Mouse (Mus musculus) NIH3T3 (cell line): ENCODE data around the gene Lrfn3.
A peak's percentile ranks its signal among the peaks of the same experiment; 100 is the strongest.

ENCODE experiments used
- DNase-seq: peaks from one replicate; pipeline ENCODE4 v3.0.0-alpha.2; 2012; ENCODE audit warnings: low read depth

The Lrfn3 gene

DNA sequence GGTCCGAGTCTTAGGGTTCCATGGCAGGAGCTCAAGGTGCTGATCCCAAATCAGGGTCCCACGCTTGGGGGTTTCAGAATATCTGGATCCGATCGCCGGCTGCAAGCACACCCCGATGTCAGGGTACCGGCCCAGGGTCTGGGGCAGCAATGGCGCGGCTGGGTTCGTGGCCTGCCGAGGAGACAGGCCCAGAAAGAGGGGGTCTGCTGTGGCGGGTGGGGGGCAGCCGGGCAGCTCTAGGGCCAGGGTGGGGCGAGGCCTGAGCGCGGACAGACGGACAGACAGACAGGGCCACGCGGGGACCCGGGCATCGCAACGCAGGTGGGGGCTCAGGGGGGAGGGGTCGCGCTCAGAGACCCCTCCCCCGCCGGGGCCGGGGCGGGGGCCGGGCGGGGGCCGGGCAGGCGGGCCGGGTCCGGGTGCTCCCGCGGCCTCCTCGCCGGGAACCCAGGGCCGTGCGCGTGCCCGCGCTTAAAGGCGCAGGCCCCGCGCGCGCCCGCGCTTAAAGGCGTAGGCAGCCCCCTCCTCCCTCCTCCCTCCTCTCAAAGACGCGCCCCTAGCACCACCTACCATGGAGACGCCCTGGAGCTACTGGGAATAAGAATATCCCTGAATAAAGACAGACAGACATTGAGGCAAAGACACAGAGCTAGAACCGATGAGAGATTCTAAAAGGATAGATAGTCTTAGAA, at the start of gene Lrfn3:
Gene Lrfn3, minus strand, starts transcription at position 121 of the 692 bp plus-strand sequence.
- peak; percentile 89 for DNase-seq

GRCm38 (mm10) chr7:30411023-30411422, 48.5 kb upstream of the Lrfn3 start:
- no peak for DNase-seq

- DNase-seq: no peak
Measured at GRCm38 (mm10) chr7:30409789-30410188, 47.2 kb upstream of the Lrfn3 start.

DNA sequence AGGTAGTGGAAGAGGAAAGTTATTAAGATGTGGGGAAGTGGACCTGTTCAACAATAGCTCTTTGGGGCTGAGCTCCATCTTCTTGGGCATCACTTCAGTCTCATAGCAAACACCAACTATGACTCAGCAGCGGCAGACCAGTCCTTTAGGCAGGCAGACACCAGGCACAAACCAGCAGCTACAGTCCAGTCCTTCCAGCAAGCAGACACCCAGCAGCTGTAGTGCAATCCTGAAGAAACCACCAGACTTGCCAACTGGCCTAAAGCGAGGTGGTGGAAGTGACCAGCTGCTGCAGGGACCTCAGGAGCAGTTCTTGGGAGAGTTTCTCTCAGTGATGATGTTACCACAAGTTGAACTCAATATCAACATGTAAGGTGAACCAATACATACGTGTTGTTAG, 46.1 kb upstream of the Lrfn3 start:
- DNase-seq: peak; percentile 18

GRCm38 (mm10) chr7:30402343-30402742, 39.8 kb upstream of the Lrfn3 start:
- no peak for DNase-seq

GRCm38 (mm10) chr7:30399671-30400070, 37.1 kb upstream of the Lrfn3 start:
- peak; percentile 22 for DNase-seq

DNA sequence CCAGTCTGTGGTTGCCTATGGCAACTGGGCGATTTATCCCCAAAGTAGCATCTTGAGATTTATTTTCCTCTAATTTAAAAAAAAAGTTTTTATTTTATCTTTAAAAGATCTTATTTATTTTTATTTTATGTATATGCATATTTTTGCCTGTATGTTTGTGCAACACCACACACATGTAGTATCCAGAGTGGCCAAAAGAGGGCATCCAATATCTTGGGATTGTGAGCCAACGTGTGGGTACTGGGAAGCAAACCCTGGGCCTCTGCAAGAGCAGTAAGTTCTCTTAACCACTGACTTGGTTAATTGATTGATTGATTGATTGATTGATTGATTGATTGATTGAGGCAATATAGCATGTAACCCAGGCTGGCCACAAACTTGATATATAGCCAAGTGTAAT, 32.3 kb upstream of the Lrfn3 start:
- peak; percentile 41 for DNase-seq

DNA sequence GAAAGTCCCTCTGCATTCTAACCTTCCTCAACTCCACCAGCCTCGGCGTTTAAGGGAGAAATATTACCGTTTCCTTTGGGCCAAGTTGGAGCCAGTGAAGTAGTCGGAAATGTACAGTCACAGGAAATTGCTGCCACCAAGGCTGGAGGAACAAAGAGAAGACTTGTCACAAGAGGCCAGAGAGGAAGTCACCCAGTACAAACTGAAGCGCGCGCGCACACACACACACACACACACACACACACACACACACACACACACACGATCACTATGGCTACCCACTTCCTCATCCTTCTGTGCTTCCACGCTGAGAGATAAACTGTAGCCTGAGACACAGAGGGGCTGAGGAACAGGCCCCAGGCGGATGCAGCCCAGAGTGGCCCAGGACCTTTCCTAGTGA, 31.8 kb upstream of the Lrfn3 start:
- no peak for DNase-seq

DNA sequence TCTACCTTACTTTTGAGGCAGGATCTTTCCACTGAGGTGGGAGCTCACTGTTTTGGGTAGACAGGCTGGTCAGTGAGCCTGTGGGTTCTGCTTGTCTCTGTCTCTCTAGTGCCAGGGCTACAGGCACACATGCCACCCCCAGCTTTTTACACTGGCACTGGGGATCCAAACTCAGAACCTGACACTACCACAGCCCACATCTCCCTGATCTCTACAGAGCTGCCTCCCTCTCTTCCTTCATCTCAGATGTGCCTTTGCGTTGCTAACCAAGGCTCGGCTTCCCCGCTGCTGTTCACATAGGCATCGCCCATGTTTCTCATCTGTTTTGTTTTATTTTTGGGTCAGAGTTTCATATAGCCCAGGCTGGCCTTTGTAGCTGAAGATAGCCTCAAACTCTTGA, 31.1 kb upstream of the Lrfn3 start:
- DNase-seq: no peak

DNA sequence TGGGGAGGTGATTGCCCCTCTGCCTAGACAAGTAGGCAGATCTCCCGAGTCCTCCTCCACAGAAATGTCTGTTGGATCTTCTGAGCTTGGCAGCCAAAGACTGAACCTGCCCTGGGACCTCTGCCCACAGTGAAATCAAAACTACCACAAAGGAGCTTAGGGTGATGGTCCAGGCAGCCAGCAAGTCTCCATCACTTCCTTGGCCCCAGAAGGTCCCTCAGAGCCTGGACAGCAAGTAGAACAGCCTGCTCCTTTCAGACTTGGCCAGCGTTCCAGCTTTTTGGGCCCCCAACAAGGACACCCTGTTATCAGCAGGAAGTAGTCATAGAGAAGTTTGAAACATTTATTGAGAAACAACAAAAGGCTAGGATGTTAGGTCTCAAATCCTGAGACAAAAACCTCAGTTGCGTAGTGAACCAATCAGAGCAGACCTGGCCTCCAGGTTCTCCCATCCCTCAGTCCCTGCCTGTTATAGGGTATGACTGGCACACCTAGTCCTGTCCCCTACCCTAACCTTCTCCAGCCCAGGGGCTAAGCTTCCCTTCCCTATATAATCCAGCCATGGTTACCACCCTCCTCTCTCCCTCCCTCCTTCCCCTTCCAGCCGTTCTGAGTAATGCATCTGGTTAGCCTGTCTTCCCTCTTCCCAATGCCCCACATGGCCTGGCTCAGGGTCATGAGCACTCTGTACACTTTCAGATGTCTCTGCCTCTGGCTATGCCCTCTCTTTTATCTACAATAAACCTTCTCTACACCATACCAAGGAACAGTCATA, 30.4 kb upstream of the Lrfn3 start:
- DNase-seq: no peak

DNA sequence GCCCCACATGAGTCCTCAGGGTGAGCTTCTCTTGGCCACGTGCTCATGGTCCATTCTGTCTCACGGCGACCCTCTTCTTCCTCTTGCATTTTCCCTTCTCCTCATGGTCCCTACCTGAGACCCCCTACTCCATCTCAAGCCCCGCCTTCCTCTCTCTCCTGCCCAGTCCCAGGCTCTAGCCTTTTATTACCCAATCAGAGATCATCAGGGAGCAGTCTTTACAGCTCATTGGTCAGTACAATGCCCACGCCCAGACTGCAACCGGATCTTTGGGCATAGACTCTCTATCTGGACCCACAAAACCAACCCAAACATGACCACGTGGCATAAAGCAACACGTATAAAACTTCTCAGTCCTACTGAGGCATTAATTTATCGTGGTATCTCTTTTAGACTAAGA, 21.5 kb upstream of the Lrfn3 start:
- DNase-seq: no peak

GRCm38 (mm10) chr7:30380061-30380460, 17.5 kb upstream of the Lrfn3 start:
- no peak for DNase-seq

DNA sequence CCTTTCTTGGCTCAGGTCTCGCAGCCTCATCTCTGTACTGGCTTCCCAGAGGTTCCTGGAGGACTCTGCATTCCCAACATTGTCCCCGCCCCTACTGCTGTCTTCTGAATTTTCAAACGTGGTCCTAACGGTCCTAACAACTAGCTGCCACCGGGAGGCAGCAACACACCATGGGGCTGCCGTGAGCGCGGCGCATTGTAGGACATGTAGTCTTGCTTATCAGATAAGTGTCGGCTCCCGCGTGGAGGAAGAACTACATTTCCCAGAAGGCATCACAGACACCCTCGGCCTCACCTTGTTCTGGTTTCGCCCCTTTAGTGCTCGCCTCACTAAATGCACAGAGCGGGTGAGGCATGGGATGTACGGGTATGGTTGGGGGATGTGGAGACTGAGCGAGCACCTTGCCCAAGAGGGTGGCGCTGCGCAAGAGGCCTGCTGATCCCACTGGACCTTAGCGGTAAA, 11.0 kb upstream of the Lrfn3 start:
- DNase-seq: peak; percentile 99

GRCm38 (mm10) chr7:30367466-30367865, 4.9 kb upstream of the Lrfn3 start:
- DNase-seq: no peak

DNA sequence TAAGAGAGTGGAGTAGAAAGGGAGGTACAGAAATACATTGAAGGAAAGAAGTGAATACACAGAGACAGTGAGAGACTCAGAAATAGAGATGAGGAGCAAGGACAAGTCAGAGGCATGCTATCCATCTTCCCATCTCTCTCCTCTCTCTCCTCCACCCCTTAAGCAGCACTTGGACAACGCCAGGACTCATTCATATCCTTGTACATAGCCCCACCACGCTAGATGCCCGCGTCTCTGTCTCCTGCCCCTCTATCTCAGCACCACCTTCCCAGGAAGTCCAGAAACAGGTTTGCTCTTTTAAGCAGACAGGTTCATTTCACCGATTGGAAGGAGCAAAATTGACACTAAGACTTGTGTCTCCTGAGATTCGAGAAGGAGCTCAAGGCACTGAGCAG, 769 bp upstream of the Lrfn3 start:
- DNase-seq: no peak

DNA sequence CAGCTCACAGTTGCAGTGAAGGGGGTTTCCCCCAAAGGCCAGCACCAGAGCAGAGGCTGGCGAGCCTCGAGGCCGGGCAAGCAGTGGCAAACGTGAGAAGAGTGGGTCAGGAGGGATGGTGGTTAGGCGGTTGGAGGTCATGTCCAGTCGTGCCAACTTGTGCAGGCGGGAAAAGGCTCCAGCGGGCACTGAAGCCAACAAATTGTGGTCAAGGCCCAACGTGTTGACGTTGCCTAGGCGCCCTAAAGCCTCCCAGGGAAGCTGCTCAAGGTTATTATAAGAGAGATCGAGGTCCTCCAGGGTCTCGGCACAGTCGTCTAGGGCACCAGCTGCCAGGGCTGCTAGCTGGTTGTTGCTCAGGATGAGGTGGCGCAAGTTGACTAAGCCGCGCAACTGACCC, 2.5 kb downstream of the Lrfn3 start:
- no peak for DNase-seq

- DNase-seq: no peak
Measured at GRCm38 (mm10) chr7:30359276-30359865, 3.2 kb downstream of the Lrfn3 start.

GRCm38 (mm10) chr7:30358378-30359186, 4.0 kb downstream of the Lrfn3 start:
- no peak for DNase-seq

DNA sequence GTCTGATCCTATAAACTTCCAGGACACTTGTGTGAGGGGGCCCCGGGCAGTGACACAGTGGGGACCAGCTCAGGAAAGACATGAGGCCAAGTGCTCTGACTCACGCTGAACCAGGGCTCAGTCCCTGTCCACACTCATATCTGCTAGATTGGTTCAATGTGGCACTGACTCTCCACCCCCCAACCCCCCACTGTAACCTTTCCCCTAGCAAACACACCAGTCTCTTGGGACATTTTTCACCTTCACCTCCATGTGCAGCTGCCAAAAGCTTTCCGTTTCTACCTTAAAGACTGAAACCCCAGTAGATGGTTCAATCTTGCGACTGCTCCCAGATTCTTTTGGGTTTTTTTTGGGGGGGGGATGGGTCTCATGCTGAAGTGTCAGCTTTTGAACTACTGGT, 8.5 kb downstream of the Lrfn3 start:
- peak; percentile 59 for DNase-seq

DNA sequence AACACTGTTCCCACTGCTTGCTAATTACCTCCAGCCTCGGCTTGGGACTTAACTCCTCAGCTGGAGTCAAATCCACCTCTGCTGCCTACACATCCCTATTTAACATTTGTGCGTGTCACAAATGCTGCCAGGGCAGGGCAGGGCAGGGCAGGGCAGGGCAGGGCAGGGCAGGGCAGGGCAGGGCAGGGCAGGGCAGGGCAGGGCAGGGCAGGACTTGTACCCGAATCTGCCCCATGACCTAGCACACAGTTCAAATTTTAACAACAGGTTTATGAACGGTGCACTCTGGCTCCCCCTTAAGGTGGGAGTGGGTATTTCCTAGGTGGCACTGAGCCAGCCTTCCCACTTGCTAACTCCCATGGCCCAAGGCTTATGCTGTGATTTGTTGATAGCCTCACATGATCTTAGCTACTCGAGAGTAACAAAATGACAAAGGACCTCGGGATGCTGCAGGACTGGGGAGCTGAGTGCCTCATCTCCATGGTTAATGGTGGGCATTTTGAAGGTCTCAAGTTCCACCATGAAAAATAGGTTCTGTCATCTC, 9.2 kb downstream of the Lrfn3 start:
- peak; percentile 92 for DNase-seq

DNA sequence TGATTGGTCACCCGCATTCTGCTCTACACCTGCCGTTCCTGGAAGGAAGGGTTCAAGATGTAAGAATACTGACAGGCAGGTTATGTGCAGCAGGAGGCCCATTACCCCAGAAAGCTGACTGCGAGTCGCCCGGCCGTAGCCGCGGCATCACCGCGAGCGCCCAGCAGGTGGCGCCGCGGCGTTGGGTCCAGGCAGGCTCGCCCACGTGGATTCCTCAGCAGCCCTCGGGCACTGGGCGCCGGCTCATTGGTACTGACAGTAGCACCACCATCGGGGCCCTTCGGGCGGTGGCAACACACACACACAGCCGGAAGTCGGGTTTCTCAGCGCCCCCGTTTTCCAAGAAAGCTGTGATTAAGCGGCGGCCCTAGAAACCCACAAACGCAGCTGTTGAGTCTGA, 14.7 kb downstream of the Lrfn3 start:
- DNase-seq: peak; percentile 88
